Mouse (Mus musculus) small intestine, adult 2 months (tissue): Measurements from ENCODE around the gene Tnpo3. TPM values are rescaled to one million over a fixed set of nuclear protein-coding genes. Genes with fewer than 3 reads are reported as not detected.

Experiments used
- H3K27ac ChIP-seq: fragments of 200-500 bp; 2 replicates; pipeline ENCODE4 v1.5.1; 2012; ENCODE audit warnings: low read depth, low read length, control low read depth, inconsistent platforms; ENCODE audit not compliant: insufficient read depth
- H3K27me3 ChIP-seq: fragments of 200-500 bp; 2 replicates; pipeline ENCODE4 v1.6.1; 2012; ENCODE audit warnings: mild to moderate bottlenecking, moderate library complexity, low read length, inconsistent platforms; ENCODE audit not compliant: control insufficient read depth, insufficient read depth
- H3K36me3 ChIP-seq: fragments of 200-500 bp; 2 replicates; pipeline ENCODE4 v1.6.1; 2012; ENCODE audit warnings: mild to moderate bottlenecking, low read length, control low read depth, inconsistent platforms; ENCODE audit not compliant: control insufficient read depth, insufficient read depth
- H3K4me1 ChIP-seq: fragments of 200-500 bp; 2 replicates; pipeline ENCODE4 v1.6.1; 2012; ENCODE audit warnings: low read length, inconsistent platforms, mixed read lengths; ENCODE audit not compliant: control insufficient read depth, insufficient read depth, insufficient read length
- H3K4me3 ChIP-seq: fragments of 200-500 bp; 2 replicates; pipeline ENCODE4 v1.5.1; 2012; ENCODE audit warnings: low read depth, mild to moderate bottlenecking, control low read depth, inconsistent platforms, low read length, moderate library complexity
- CTCF ChIP-seq: fragments of 200-500 bp; IDR thresholded peaks from 2 replicates; pipeline ENCODE4 v1.5.1; 2012; ENCODE audit warnings: low read depth, mild to moderate bottlenecking, control low read depth, inconsistent platforms, low read length, moderate library complexity, mixed read lengths; ENCODE audit not compliant: insufficient replicate concordance, insufficient read length; ENCODE audit errors: extremely low read depth
- POLR2A ChIP-seq: fragments of 200-500 bp; IDR thresholded peaks from 2 replicates; pipeline ENCODE4 v1.6.1; 2012; ENCODE audit warnings: low read depth, mild to moderate bottlenecking, control low read depth, inconsistent platforms, low read length, moderate library complexity
- WGBS: fragments of 180-500 bp; shearing (Covaris S2); methylation state at CpG from one replicate; pipeline ENCODE4 v1.1.7; 2018; 5-methylcytosine and 5-hydroxymethylcytosine counted together
- polyA plus RNA-seq: library from polyadenylated mRNA; depleted of rRNA; stranded (reverse); fragments of >200 nt; gene quantifications from 2 replicates; pipeline ENCODE4 v1.2.3, GENCODE M21; 2012; rRNA removed

Gene Tnpo3
- polyA plus RNA-seq, 1 experiment = 16.9 TPM

GRCm38 (mm10) chr6:29497791-29498190 is 111.9 kb downstream of the Tnpo3 start:
- Histone ChIP-seq H3K4me3 (no peak overlapping the region), H3K36me3 (no peaks in the 10 kb centered on the region), H3K27ac (no peak overlapping the region), H3K27me3 (no peaks in the 10 kb centered on the region; the same call in 1 of the 2 replicates), H3K4me1 (no peaks in the 10 kb centered on the region)
- TF ChIP-seq POLR2A (no peak), CTCF (no peak)
- WGBS = 35% methylated on average over 2 of the region's 2 CpGs

GRCm38 (mm10) chr6:29496270-29496669 is 113.4 kb downstream of the Tnpo3 start:
- Histone ChIP-seq H3K27ac (no peak overlapping the region), H3K36me3 (no peaks in the 10 kb centered on the region), H3K4me3 (no peak overlapping the region), H3K4me1 (no peaks in the 10 kb centered on the region), H3K27me3 (no peaks in the 10 kb centered on the region; the same call in 1 of the 2 replicates)
- WGBS = 20% methylated on average over 25 of the region's 25 CpGs
- TF ChIP-seq POLR2A (no peak), CTCF (no peak)

- no peaks in the 10 kb centered on the region; the same call in 1 of the 2 replicates for H3K27me3 ChIP-seq
- H3K4me1 ChIP-seq = no peaks in the 10 kb centered on the region
- H3K27ac ChIP-seq = no peak overlapping the region
- H3K36me3 ChIP-seq = no peaks in the 10 kb centered on the region
- no peak overlapping the region for H3K4me3 ChIP-seq
- TF ChIP-seq POLR2A (no peak), CTCF (no peak)
- WGBS = 72% methylated on average over 4 of the region's 4 CpGs
Measured at GRCm38 (mm10) chr6:29494101-29494500, 115.6 kb downstream of the Tnpo3 start.

Other genes with a start within 250 kb of the Tnpo3 start
- 0.14 and 0.24 TPM in 2 replicates for gene Opn1sw, start 221.4 kb downstream of the Tnpo3 start, polyA plus RNA-seq
- 0.74 and 1.8 TPM in 2 replicates for gene Ccdc136, start 213.6 kb downstream of the Tnpo3 start, polyA plus RNA-seq
- 5.9 and 7.9 TPM in 2 replicates for gene Flnc, start 176.6 kb downstream of the Tnpo3 start, polyA plus RNA-seq
- 108 and 205 TPM in 2 replicates for gene Atp6v1f, start 142.2 kb downstream of the Tnpo3 start, polyA plus RNA-seq
- 0.20 and 0.22 TPM in 2 replicates for gene Atp6v1fnb, start 138.4 kb downstream of the Tnpo3 start, polyA plus RNA-seq
- 3.0 and 3.4 TPM in 2 replicates for gene Kcp, start 101.9 kb downstream of the Tnpo3 start, polyA plus RNA-seq
- gene Irf5, start 83.3 kb downstream of the Tnpo3 start, polyA plus RNA-seq = 11.9 and 14.9 TPM in 2 replicates
- 1.8 and 3.2 TPM in 2 replicates for gene Tspan33, start 84.3 kb upstream of the Tnpo3 start, polyA plus RNA-seq
- gene Smo, start 125.6 kb upstream of the Tnpo3 start, polyA plus RNA-seq = 11.5 and 11.9 TPM in 2 replicates
- 84.6 and 110 TPM in 2 replicates for gene Ahcyl2, start 158.1 kb upstream of the Tnpo3 start, polyA plus RNA-seq